Mouse (Mus musculus) cerebellum, postnatal 4 days (tissue): ENCODE measurements at regions not wholly inside any gene's neighbourhood (a gene's known extent, or its start where the extent isn't known, plus 50 kb on each side); places are given as distances from the start of the nearest gene placed in this dataset.

Experiments
- DNase-seq, 2 experiments: peaks; one replicate each; pipeline ENCODE4 v3.0.0; 2022; ENCODE audit warnings: low spot score in 2 of 2, mixed read lengths in 1 of 2

- DNase-seq: peak in 1 of 2 experiments; percentile 45
Measured at GRCm38 (mm10) chr2:143305747-143306570, 227.7 kb downstream of the Otor start.

DNA sequence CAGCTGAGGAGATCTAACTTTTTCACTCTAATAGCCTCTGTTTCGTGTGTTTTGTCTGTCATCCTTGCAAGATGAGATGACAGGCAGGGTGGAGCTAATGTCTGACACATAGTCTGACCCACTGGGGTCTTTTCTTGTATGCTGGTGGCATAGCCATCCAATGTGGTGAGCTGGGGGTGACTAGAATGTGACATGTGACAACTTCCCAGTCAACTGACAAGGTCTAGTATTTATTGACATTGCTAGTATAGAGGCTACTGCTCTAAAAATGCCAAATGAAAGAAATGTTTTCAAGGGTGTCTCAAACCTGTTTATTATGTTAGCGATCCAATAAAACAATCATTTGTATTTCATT lies 228.3 kb downstream of the Otor start:
- DNase-seq: no peak

- DNase-seq: no peak
Measured at GRCm38 (mm10) chr2:143325486-143325885, 220.5 kb upstream of the Pcsk2 start.

- DNase-seq: no peak
Measured at GRCm38 (mm10) chr2:143332071-143332470, 213.9 kb upstream of the Pcsk2 start.

- DNase-seq: no peak
Measured at GRCm38 (mm10) chr2:143340364-143340763, 205.6 kb upstream of the Pcsk2 start.

DNA sequence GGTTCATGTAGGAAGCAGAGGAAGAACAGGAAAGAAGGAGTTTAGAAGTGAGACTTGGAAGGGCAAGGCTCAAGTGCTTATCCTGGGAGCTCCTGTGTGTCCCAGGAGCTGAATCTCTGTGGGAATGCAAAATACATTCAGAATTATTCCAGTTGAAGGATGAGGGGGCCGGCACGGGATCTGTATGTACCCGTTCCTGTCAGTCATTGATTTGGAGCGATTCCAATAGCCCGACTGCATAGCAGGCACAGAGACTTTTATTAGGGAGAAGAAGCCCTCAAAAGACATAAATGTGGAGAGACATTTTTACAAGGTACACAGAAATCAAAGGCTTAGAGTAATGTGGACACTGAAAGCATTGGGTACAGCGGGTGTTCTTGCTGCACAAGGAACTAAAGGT lies 181.8 kb upstream of the Pcsk2 start:
- DNase-seq: no peak

DNA sequence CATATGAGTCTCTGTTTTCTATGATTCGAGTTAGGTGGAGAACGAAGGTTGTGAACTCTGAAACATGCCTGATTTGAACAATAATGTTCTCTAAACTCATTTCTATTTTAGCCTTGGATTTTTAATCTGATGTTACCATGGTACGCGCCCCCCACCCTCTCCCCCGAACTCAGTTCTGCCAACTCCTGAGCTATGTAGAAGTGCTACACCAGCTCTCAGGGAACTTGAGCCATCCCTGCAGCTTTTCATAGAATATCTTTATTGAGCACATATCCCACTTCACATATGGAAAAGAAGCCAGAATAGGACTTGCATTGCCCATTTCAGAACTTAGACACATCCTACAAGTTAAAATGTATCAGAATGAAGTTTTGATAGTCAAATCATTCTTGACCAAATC lies 180.0 kb upstream of the Pcsk2 start:
- no peak for DNase-seq
